Mouse (Mus musculus): ENCODE results near the gene Prkg1.

DNA sequence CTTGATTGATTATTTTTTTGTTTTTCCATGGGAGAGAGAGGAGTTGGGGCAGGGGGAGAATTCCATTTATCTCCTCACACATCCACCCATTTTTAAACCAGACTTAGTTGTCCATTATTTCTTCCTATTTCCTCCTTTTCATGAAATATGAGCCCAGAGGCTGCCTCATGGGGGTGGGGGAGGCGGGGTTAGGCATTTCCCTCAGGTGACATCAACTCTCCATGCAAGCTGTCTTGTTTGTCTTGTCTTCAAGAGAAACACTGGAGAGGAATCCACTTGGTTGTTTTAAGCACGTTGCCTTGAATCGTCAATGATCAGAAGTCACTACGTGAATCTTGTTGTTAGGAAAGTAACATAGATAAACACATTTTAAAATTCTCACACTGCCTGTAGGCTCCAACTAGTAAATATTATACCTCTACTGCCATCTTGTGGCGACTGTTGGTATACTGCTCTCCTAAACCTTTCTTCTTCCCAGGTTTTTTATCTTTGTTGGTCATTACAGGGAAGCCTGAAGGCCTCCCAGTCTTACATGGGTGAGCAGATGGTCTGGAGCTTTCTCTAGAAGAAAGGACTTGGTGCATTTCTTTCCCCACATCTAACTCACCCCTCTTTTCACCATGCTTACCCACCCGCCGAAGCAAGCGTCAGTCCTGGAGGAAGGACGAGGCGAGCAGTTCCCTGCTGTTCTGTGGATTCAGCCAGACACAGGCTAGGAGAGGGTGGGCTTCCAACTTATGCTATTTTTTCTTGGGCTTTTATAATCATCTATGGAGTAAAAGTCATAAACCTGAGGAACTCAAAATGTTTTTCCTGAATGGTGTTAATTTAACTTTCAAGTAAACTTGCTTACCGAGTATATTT is 8.7 kb downstream of the Prkg1 start:
- TF ChIP-seq CTCF (IDR thresholded peaks at IDR 0.05; ENCODE audit: borderline replicate concordance, insufficient read depth, low read depth, low read length) (no peak), POLR2A (IDR thresholded peaks at IDR 0.05; ENCODE audit: borderline replicate concordance, insufficient read depth, low read length) (no peak)

Data from cerebellum, adult 2 months (tissue).